Mouse (Mus musculus): Measurements from ENCODE around the gene Treh.

DNA sequence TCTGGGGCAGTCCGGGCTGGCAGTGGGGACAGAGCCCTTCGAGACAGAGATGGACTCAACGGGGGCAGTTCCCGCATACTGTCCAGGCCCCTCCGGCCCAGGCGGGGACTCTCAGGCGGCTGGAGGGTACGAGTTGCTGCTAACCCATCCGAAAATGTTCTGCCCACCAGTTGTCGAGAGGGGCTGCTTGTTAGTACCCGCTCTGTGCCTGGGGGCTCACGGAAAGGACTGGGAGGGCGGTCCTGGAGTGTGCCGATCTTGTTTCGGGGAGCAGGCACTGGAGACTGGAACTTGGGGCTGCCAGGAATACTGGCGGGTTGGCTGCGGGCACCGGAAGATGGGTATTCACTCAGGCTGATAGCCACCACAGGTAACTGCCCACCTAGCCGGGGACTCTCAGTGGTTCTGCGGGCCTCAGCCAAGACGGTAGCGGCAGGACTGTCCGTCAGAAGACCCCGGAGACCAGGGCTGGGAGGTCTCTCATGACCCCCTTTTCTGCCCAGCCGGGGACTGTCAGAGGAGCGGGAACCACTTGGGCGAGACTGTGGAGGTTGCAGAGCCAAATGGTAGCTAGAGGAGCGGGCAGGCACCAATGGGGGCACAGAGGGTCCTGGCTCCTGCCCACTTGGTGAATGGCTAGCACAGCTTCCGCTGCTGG is 42.8 kb downstream of the Treh start:
- TF ChIP-seq POLR2A (IDR thresholded peaks at IDR 0.05; ENCODE audit: insufficient read depth, low read depth, low read length) (no peak), CTCF (IDR thresholded peaks at IDR 0.05; ENCODE audit: insufficient read depth, low read depth, low read length) (no peak)
